Mouse (Mus musculus) CH12.LX (cell line): Measurements from ENCODE around the gene Syne1.

ENCODE experiments used
- BHLHE40 ChIP-seq: IDR thresholded peaks from 2 replicates; pipeline ENCODE4 v1.6.1; 2011; ENCODE audit warnings: mild to moderate bottlenecking, low read depth, low read length, improper control_type of control experiment
- CHD2 ChIP-seq: IDR thresholded peaks from 2 replicates; pipeline ENCODE4 v1.6.1; 2011; ENCODE audit warnings: low read length, improper control_type of control experiment
- E2F4 ChIP-seq: IDR thresholded peaks from 2 replicates; pipeline ENCODE4 v1.6.1; 2011; ENCODE audit warnings: low read depth, low read length, improper control_type of control experiment; ENCODE audit not compliant: insufficient replicate concordance
- KAT2A ChIP-seq: IDR thresholded peaks from 2 replicates; pipeline ENCODE4 v1.6.1; 2012; ENCODE audit warnings: low read length, improper control_type of control experiment, inconsistent platforms; ENCODE audit not compliant: insufficient replicate concordance
- POLR2A ChIP-seq: IDR thresholded peaks from 2 replicates; pipeline ENCODE4 v1.6.1; 2011; ENCODE audit warnings: low read depth, mild to moderate bottlenecking, improper control_type of control experiment, low read length
- USF1 ChIP-seq: IDR thresholded peaks from 2 replicates; pipeline ENCODE4 v1.6.1; 2014; ENCODE audit warnings: low read depth, mild to moderate bottlenecking, inconsistent platforms, low read length, improper control_type of control experiment
- ZC3H11A ChIP-seq: IDR thresholded peaks from 2 replicates; pipeline ENCODE4 v1.6.1; 2012; ENCODE audit warnings: low read depth, mild to moderate bottlenecking, inconsistent platforms, low read length, improper control_type of control experiment

DNA sequence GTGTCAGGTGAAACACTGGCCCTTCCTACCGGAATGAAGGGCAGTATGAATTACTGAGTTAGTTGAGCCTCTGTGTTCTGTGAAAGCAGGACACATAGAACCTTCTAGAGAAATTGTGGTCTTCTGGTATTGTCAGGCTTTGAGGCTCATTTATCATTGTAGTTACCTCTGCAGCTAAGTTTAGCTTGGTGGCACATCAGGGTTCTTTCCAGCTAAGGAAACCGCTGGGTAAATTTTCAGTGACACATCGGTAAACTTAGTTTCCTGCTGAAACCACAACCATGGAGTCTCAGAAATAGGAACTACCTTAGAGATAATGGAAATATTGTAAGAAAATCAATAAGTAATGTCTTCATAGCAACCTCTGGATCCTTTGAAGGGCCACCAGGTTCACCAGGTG, 573.9 kb downstream of the Syne1 start:
- TF ChIP-seq E2F4 (no peak), KAT2A (no peak), ZC3H11A (no peak), USF1 (no peak), CHD2 (no peak), POLR2A (no peak), BHLHE40 (no peak)
